Mouse (Mus musculus): ENCODE data around the gene Morn3. TPM values are rescaled to one million over a fixed set of nuclear protein-coding genes. Genes with fewer than 3 reads are reported as not detected.
"Not testable (repeated sequence)": the region's sequence is repeated elsewhere in the genome, so short reads cannot be mapped to it uniquely, and the experiment has no call there.

Gene Morn3
- total and polyA plus RNA-seq, 3 experiments: not detected

DNA sequence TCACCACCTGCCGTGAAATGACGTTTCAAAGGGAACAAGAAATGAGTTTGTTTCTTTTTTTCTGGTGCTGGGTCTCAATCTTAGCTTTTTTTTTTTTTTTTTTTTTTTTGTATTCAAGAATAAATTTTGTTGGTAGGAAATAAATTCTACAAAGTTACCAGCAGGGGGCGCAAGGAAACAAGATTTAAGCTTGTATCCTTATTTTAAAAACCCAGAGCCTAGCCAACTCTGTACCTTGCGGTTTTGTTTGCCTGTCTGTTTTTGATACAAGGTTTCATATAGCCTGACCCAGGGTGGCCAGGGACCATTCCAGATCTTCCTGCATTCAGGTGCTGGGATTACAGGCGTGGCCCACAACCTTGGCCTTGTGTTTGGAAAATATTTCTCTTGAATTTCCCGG, 17.4 kb upstream of the Morn3 start (continued):
- TF ChIP-seq GABPA (IDR thresholded peaks at IDR 0.05; ENCODE audit: insufficient replicate concordance, low read depth, low read length) (no peak), CTCF (conservative IDR thresholded peaks at IDR 0.05 in 1 of 2, IDR thresholded peaks at IDR 0.05 in 1 of 2; ENCODE audit: low read depth in 2 of 2, low read length in 2 of 2) (peak; percentile 41 to 80), USF1 (IDR thresholded peaks at IDR 0.05; ENCODE audit: low read depth, low read length) (no peak), ZNF384 (IDR thresholded peaks at IDR 0.05; ENCODE audit: low read depth, low read length) (peak; percentile 97), USF2 (conservative IDR thresholded peaks at IDR 0.05; ENCODE audit: low read depth, low read length) (no peak), POLR2A (IDR thresholded peaks at IDR 0.05; ENCODE audit: low read depth, low read length) (no peak), MAFK (IDR thresholded peaks at IDR 0.05; ENCODE audit: insufficient replicate concordance, low read length) (no peak), SMC3 (IDR thresholded peaks at IDR 0.05; ENCODE audit: low read depth, low read length) (peak; percentile 74), POLR2AphosphoS2 (IDR thresholded peaks at IDR 0.05; ENCODE audit: low read depth, low read length) (no peak), MAX (IDR thresholded peaks at IDR 0.05; ENCODE audit: low read length) (no peak), E2F4 (IDR thresholded peaks at IDR 0.05; ENCODE audit: insufficient replicate concordance, low read depth, low read length) (no peak), NELFE (IDR thresholded peaks at IDR 0.05; ENCODE audit: low read depth, low read length) (no peak), RCOR1 (conservative IDR thresholded peaks at IDR 0.05; ENCODE audit: low read depth, low read length) (no peak), ZMIZ1 (IDR thresholded peaks at IDR 0.05; ENCODE audit: low read depth, low read length) (no peak), BHLHE40 (IDR thresholded peaks at IDR 0.05; ENCODE audit: low read depth, low read length) (no peak), SIN3A (IDR thresholded peaks at IDR 0.05; ENCODE audit: low read length) (no peak)

DNA sequence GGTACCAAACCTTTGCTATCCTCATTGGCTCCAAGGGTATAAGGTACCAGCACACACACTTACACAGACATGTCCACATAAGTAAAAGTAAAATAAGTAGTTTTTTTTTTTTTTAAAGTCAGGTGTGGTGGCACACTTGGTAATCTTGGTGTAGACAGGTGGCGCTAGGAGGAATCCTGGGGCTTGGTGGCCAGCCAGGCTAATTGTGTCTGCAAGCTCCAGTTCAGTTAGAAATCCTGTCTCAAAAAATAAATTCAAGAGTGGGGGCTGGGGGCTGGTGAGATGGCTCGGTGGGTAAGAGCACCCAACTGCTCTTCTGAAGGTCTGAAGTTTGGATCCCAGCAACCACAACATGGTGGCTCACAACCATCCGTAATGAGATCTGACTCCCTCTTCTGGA, 16.3 kb upstream of the Morn3 start:
- Histone ChIP-seq H3K4me2 (ENCODE audit: insufficient read depth, low read depth, poor library complexity, severe bottlenecking) (no peak overlapping the region), H3K9ac (ENCODE audit: insufficient read depth, low read depth) (no peak overlapping the region), H3K27me3 (replicated peaks) (no peaks in the 10 kb centered on the region), H3K36me3 (replicated peaks in 1 of 2; ENCODE audit: control insufficient read depth in 1 of 2, insufficient read depth in 1 of 2, low read length in 1 of 2) (no peaks in the 10 kb centered on the region), H3K4me1 (ENCODE audit: control insufficient read depth in 1 of 2, insufficient read depth in 2 of 2) (peaks cover 3 to 18% of the 10 kb centered on the region in 2 experiments), H3K27ac (ENCODE audit: insufficient read depth, low read depth) (no peak overlapping the region), H3K79me2 (replicated peaks; ENCODE audit: control insufficient read depth, extremely low read depth, insufficient read depth, poor library complexity, severe bottlenecking) (no peaks in the 10 kb centered on the region), H3K4me3 (replicated peaks in 1 of 3; ENCODE audit: low read depth in 2 of 3, low read length in 2 of 3, poor library complexity in 1 of 3) (no peak overlapping the region), H3K9me3 (replicated peaks; ENCODE audit: low read length) (no peaks in the 10 kb centered on the region)
- in situ Hi-C loops (cut with MboI; ENCODE audit: low pct_ligation_motif_present, low pct_unique_long_range_greater_than_20kb, low sequenced_read_pairs): loop anchor here (5.0 kb wide), 1 partner anchor 69 kb away; the partner anchor contains the start of gene Rhof
- dilution Hi-C loops (cut with MboI; ENCODE audit: extremely low pct_ligation_motif_present, extremely low pct_unique_long_range_greater_than_20kb, low sequenced_read_pairs): no loop called here
- TF ChIP-seq MYC (IDR thresholded peaks at IDR 0.05; ENCODE audit: low read depth, low read length) (no peak), ZNF384 (IDR thresholded peaks at IDR 0.05; ENCODE audit: low read depth, low read length) (peak; percentile 37; the same call in 1 of the 2 replicates)
- DNase-seq (ENCODE audit: extremely low read depth): no peak

DNA sequence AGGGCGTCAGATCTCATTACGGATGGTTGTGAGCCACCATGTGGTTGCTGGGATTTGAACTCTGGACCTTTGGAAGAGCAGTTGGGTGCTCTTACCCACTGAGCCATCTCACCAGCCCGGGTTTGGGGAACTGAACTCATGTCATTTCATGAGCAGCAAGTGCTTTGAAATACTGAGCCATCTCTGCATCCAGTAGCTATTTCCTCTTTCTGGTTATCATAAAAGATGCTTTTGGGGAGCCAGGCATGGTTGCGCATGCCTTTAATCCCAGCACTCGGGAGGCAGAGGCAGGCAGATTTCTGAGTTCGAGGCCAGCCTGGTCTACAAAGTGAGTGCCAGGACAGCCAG, 14.6 kb upstream of the Morn3 start:
- H3K4me1 ChIP-seq (ENCODE audit: control insufficient read depth in 1 of 2, insufficient read depth in 2 of 2): peaks cover 3 to 16% of the 10 kb centered on the region in 2 experiments
- DNase-seq (ENCODE audit: extremely low read depth); H3K79me2 ChIP-seq (replicated peaks; ENCODE audit: control insufficient read depth, extremely low read depth, insufficient read depth, poor library complexity, severe bottlenecking); H3K36me3 ChIP-seq (replicated peaks in 1 of 2; ENCODE audit: control insufficient read depth in 1 of 2, insufficient read depth in 1 of 2, low read length in 1 of 2); H3K9ac ChIP-seq (ENCODE audit: insufficient read depth, low read depth); H3K4me3 ChIP-seq (replicated peaks in 1 of 3; ENCODE audit: low read depth in 2 of 3, low read length in 2 of 3, poor library complexity in 1 of 3); H3K4me2 ChIP-seq (ENCODE audit: insufficient read depth, low read depth, poor library complexity, severe bottlenecking); H3K27ac ChIP-seq (ENCODE audit: insufficient read depth, low read depth); dilution Hi-C loops (cut with MboI; ENCODE audit: extremely low pct_ligation_motif_present, extremely low pct_unique_long_range_greater_than_20kb, low sequenced_read_pairs); H3K9me3 ChIP-seq (replicated peaks; ENCODE audit: low read length); H3K27me3 ChIP-seq (replicated peaks): not testable (repeated sequence)
- in situ Hi-C loops (cut with MboI; ENCODE audit: low pct_ligation_motif_present, low pct_unique_long_range_greater_than_20kb, low sequenced_read_pairs): loop anchor here (5.0 kb wide), 1 partner anchor 71 kb away; the partner anchor contains the start of gene Rhof
- 0 out of 2 replicates have a peak, but pooled peaks have one; percentile 56 for TF ChIP-seq TBP (conservative IDR thresholded peaks at IDR 0.05; ENCODE audit: low read depth, low read length)
